Mouse (Mus musculus) cerebellum, postnatal 25 days (tissue): Measurements from ENCODE around the gene Gm4553.
"Not testable (repeated sequence)": the region's sequence is repeated elsewhere in the genome, so short reads cannot be mapped to it uniquely, and the experiment has no call there.

ENCODE experiments used
- DNase-seq, 2 experiments: peaks; one replicate each; pipeline ENCODE4 v3.0.0; 2021; ENCODE audit warnings: mixed read lengths in 2 of 2

The Gm4553 gene

DNA sequence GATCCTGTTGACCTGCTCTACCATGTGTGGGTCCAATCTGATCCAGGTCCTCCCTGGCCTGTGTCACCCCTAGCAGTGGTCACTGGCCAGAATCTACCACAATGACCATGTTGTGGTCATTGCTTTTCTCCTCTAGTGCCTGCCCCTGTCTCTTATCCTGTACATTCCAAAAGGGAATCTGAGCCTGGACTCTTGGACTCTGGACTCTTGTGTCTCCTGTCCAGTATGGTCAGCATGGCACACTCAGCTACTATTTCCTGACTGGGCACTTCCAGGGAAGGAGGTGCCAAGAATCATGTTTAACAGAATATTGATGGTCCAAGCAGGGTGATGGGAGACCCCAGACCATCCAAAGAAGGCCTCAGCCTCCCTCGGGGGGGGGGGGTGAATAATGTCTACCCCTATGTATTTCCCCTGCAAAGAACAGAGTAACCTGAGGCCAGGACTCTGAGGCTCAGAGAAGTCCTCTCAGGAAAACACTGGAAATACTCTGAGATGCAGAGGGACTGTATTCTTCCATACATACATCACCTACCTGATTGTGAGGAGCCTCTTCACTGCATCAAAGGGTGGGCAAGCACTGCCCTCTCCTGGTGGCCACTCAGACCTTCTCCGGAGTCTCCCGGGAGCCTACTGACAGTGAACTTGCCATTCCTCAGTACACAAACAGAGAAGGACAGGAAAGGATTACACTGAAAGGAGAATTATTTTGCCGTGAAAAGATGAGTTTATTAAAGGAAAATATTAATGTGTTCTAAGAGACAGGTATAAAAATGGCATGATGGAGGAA is 31.1 kb downstream of the Gm4553 start:
- peak; percentile 14 to 40 for DNase-seq

GRCm38 (mm10) chr7:142128843-142129242 is 36.7 kb downstream of the Gm4553 start:
- DNase-seq, result no peak

- not testable (repeated sequence) for DNase-seq
These were observed 44.9 kb downstream of the Gm4553 start, which contains the start of gene Gm45618 for GRCm38 (mm10) chr7:142120629-142121028. Gm45618 (minus strand) TSS chr7:142120729.

- DNase-seq, result peak; percentile 14 to 57
These were observed 45.9 kb downstream of the Gm4553 start for GRCm38 (mm10) chr7:142119632-142120031.
